Mouse (Mus musculus): ENCODE results near the gene Gm17662.
A peak's percentile ranks its signal among the peaks of the same experiment; 100 is the strongest.

Gene Gm17662

DNA sequence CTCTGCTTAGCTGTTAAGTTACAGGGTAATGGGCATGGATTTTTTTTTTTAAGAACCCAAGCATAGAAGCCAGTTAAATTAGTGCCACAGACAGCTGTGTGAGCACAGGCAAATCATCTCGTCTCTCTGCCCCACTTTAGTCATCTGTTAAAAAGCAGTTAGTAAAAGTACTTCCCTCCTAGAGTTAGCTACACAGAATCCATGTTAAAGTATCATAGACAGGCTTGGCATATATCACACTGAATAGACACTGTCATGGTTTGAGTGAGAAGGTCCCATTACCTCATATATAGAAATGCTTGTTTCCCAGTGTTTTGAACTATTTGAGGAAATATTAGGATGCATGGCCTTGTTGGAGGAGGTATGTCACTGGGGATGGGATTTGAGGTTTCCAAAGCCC is at the start of gene Gm17662:
Gene Gm17662, plus strand, starts transcription at position 301 of the 400 bp plus-strand sequence.
- no peak for DNase-seq (ENCODE audit: extremely low spot score)

- no peak for DNase-seq (ENCODE audit: extremely low spot score)
Measured at GRCm38 (mm10) chr4:104810710-104811286, 46.3 kb upstream of the Gm17662 start.

DNA sequence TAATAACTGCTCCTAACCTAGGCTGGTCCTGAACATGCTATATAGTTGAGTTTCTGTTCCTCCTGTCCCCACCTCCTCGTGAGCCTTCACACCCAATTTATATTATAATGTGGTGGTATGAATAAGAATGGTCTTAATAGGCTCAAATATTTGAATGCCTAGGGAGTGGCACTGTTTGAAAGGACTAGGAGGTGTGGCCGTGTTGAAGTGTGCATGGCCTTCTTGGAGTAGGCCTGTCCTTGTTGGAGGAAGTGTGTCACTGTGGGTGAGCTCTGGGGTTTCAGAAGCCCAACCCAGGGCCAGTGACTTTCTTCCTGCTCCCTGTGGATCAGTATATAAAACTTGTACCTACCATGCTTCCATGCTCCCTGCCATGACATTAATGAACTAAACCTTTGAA is 43.5 kb upstream of the Gm17662 start:
- no peak for DNase-seq (ENCODE audit: extremely low spot score)

DNA sequence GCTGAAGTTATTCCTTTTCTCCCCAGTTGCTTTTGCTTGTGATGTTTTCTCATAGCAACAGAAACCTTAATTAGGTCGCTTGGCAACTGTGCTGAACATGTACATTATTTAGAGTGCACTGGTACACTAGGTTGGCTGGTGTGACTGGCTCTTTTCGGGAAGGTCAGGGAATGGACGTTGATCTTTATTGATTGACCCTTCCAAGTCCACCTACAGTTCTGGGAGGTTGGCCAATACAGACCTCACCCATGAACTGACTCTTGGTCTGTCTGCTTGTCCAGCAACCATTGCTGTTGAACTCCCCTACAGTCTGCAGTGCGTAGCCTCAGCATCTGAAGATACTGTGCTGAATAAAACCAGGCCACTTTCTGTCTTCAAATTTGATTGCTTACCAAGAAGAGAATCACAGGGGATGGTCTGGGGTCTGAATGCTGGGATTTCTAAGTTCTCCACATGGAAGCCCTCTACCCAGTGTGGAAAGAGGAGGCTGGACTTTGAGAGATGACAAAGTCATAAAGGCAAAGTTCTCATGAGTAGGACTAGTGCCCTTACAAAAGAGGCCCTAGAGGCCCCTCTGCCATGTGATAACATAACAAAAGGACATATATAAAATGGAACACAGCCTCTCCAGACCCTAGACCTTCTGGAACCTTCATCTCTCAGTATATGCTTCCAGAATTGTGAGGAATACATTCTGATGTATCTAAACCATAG is 40.5 kb upstream of the Gm17662 start:
- DNase-seq (ENCODE audit: extremely low spot score): no peak

DNA sequence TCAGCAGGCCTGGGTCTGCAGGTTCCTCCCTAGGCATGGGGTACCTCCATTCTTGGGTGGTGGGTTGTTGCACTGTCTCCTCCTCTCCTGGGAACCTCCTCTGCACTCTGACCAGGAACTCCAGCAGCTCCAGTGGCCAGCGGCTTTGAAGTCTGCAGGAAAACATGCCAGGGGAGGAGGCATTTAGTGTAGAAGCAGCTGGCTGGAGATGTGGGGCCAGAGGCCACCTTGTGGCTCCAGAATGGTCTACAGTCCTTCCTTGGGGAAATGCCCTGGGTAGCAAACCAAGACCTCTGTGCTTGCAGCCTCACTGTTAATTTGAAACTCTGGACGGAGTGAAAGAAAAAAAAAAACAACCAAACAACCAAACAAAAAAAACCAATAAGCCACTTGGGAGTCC is 39.6 kb upstream of the Gm17662 start:
- no peak for DNase-seq (ENCODE audit: extremely low spot score)

GRCm38 (mm10) chr4:104818986-104819385 is 38.1 kb upstream of the Gm17662 start:
- DNase-seq (ENCODE audit: extremely low spot score): no peak

- no peak for DNase-seq (ENCODE audit: extremely low spot score)
Measured at GRCm38 (mm10) chr4:104819891-104820290, 37.2 kb upstream of the Gm17662 start.

GRCm38 (mm10) chr4:104823597-104824101 is 33.5 kb upstream of the Gm17662 start:
- no peak for DNase-seq (ENCODE audit: extremely low spot score)

GRCm38 (mm10) chr4:104824381-104825077 is 32.6 kb upstream of the Gm17662 start:
- no peak for DNase-seq (ENCODE audit: extremely low spot score)

GRCm38 (mm10) chr4:104828939-104829338 is 28.2 kb upstream of the Gm17662 start:
- no peak for DNase-seq (ENCODE audit: extremely low spot score)

GRCm38 (mm10) chr4:104835096-104835495 is 22.0 kb upstream of the Gm17662 start:
- peak; percentile 11 for DNase-seq (ENCODE audit: extremely low spot score)

DNA sequence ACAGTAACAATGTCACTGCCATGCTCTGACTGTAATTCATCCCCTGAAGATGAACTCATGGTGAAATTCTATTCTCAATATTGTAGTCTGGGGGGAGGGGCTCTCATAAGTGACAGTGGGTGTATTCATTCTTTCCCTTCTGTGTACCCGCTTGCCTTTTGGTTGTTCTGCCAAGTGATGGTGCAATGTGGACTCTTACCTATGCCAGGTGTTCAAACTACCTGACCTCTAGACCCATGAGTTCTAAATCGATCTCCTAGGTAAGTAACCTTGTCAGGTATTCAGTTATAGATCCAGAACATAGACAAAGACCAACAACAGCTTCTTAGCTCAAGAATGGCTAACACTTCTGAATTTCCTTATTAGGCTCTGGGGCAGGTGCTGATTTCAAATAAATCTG is 18.8 kb upstream of the Gm17662 start:
- DNase-seq (ENCODE audit: extremely low spot score): no peak

DNA sequence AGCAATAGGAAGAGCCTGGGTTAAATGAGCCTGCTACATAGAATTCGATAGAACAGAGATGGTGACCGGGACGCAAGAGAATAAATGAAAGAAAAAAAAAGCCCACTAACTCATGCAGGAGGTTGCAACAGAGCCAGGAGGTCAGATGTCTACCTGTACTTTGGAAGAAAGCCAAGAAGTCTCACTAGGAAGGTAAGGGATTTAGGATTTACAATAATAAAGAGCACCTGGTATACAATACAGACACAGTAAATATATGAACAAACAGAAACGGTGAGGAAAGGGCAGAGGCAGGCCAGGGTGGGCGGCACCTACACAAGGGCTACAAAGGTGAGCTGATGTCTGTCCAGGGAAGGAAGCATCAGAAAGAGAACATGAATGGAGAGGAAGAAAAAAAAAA is 14.9 kb upstream of the Gm17662 start:
- no peak for DNase-seq (ENCODE audit: extremely low spot score)

- DNase-seq (ENCODE audit: extremely low spot score): no peak
Measured at GRCm38 (mm10) chr4:104843546-104843945, 13.6 kb upstream of the Gm17662 start.

GRCm38 (mm10) chr4:104855216-104855615 is 1.9 kb upstream of the Gm17662 start:
- DNase-seq (ENCODE audit: extremely low spot score): no peak

GRCm38 (mm10) chr4:104857823-104858222 is 694 bp downstream of the Gm17662 start:
- no peak for DNase-seq (ENCODE audit: extremely low spot score)

- DNase-seq (ENCODE audit: extremely low spot score): no peak
Measured at GRCm38 (mm10) chr4:104861241-104861640, 4.1 kb downstream of the Gm17662 start.

GRCm38 (mm10) chr4:104864397-104864796 is 7.3 kb downstream of the Gm17662 start:
- no peak for DNase-seq (ENCODE audit: extremely low spot score)

DNA sequence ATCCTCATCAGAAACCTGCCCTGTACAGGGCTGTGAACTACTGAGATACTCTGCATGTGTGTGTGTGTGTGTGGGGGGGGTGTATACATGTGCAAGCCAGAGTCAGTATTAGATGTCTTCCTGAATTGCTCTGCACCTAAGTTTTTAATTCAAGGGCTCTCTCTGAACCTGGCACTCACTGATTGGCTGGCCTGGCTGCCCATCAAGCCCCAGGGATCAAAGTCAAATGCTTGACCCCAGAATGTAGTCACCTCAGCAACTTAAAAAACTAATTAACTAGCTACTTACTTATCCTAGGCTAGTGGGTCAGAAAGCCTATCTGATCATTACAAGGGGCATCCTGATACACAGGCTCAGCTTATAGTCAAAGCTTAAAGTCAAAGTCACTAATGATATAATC is 12.5 kb downstream of the Gm17662 start:
- DNase-seq (ENCODE audit: extremely low spot score): no peak

GRCm38 (mm10) chr4:104870196-104870595 is 13.1 kb downstream of the Gm17662 start:
- DNase-seq (ENCODE audit: extremely low spot score): no peak

GRCm38 (mm10) chr4:104875832-104876231 is 18.7 kb downstream of the Gm17662 start:
- DNase-seq (ENCODE audit: extremely low spot score): no peak

GRCm38 (mm10) chr4:104876323-104876722 is 19.2 kb downstream of the Gm17662 start, which contains the start of gene C8a:
Gene C8a, minus strand, starts transcription at chr4:104876398.
- DNase-seq (ENCODE audit: extremely low spot score): no peak

GRCm38 (mm10) chr4:104887486-104887885 is 30.4 kb downstream of the Gm17662 start:
- no peak for DNase-seq (ENCODE audit: extremely low spot score)

Measured in embryo, embryonic 9.5 days (tissue).